Mouse (Mus musculus): ENCODE results near the gene Ski. TPM values are rescaled to one million over a fixed set of nuclear protein-coding genes. Genes with fewer than 3 reads are reported as not detected.

The Ski gene
- total and polyA plus RNA-seq, 2 experiments, result 4.2 to 19.5 TPM

GRCm38 (mm10) chr4:155151845-155152244 lies 70.5 kb downstream of the Ski start:
- no peak overlapping the region for H3K4me3 ChIP-seq (ENCODE audit: insufficient read depth, low read depth, low read length)
- no peaks in the 10 kb centered on the region for H3K79me2 ChIP-seq (ENCODE audit: control insufficient read depth, insufficient read depth, low read length)
- no peak overlapping the region for H3K9ac ChIP-seq (ENCODE audit: low read depth, low read length)
- no peaks in the 10 kb centered on the region for H3K27me3 ChIP-seq (ENCODE audit: control insufficient read depth, insufficient read depth, low read length)
- H3K36me3 ChIP-seq (ENCODE audit: control insufficient read depth, insufficient read depth, low read length), result peaks cover 5% of the 10 kb centered on the region
- no peak for DNase-seq (ENCODE audit: extremely low read depth, low read depth, low spot score)
- H3K4me1 ChIP-seq (ENCODE audit: control insufficient read depth, insufficient read depth, low read length), result peaks cover 10% of the 10 kb centered on the region
- TF ChIP-seq POLR2A (IDR thresholded peaks at IDR 0.05; ENCODE audit: extremely low read depth, insufficient read depth, low read length), result no peak
- no peak for TF ChIP-seq CTCF (IDR thresholded peaks at IDR 0.05; ENCODE audit: low read depth, low read length)
- H3K27ac ChIP-seq (replicated peaks; ENCODE audit: insufficient read depth, low read depth, low read length), result no peak overlapping the region
- WGBS, result 80% methylated on average over 4 of the region's 4 CpGs

GRCm38 (mm10) chr4:155151221-155151788 lies 71.1 kb downstream of the Ski start:
- Histone ChIP-seq H3K4me1 (ENCODE audit: control insufficient read depth, insufficient read depth, low read length) (peaks cover 10% of the 10 kb centered on the region), H3K4me3 (ENCODE audit: insufficient read depth, low read depth, low read length) (peak overlapping the region; percentile 62), H3K27me3 (ENCODE audit: control insufficient read depth, insufficient read depth, low read length) (no peaks in the 10 kb centered on the region), H3K27ac (replicated peaks; ENCODE audit: insufficient read depth, low read depth, low read length) (peak overlapping the region; percentile 47; the same call in 1 of the 2 replicates), H3K36me3 (ENCODE audit: control insufficient read depth, insufficient read depth, low read length) (peaks cover 3% of the 10 kb centered on the region; the same call in 1 of the 2 replicates), H3K9ac (ENCODE audit: low read depth, low read length) (peak overlapping the region; percentile 74), H3K79me2 (ENCODE audit: control insufficient read depth, insufficient read depth, low read length) (no peaks in the 10 kb centered on the region)
- 59% methylated on average over 12 of the region's 12 CpGs for WGBS
- no peak for TF ChIP-seq CTCF (IDR thresholded peaks at IDR 0.05; ENCODE audit: low read depth, low read length)
- no peak for TF ChIP-seq POLR2A (IDR thresholded peaks at IDR 0.05; ENCODE audit: extremely low read depth, insufficient read depth, low read length)
- DNase-seq (ENCODE audit: extremely low read depth, low read depth, low spot score), result no peak

DNA sequence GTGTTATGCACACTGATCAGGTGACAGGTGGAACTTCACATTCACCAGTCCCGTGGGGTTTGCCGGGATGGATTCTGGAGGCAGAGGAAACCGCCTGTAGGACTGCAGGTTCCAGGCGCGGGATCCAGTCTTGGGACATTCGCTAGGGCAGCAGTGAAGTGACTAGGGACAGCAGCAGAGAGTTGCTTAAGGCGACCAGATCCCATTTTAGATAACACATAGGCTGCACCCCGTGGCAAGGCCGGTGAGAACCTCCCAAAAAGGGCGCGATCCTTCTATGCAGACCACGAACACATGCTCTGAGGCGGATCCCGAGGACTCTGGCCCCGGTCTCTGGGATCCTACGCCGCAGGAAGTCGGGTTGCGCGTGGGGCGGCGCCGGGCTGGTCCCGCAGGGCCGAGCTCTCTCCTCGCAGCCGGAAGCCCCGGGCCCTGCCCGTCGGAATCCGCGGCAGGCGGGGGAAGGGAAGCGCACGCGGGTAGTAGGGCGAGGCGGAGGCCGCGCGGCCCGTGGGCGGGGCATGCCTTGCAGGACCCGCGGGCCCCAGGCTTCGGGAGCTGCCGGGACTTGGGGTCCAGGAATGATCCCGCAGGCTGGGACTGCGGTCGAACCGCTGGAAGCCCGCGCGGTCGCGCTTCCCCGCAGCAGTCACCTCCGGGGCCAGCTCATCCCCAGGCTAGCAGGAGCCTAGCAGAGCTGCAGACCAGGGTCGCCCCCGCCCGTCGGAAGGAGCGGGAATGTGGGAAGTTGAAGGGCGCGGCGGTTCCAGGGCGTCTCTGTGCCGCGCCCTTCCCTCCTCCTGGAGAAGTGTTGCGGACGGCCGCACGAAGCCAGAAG lies 71.9 kb downstream of the Ski start:
- WGBS, result 5% methylated on average over 70 of the region's 73 CpGs
- peak overlapping the region; percentile 47; the same call in 1 of the 2 replicates for H3K27ac ChIP-seq (replicated peaks; ENCODE audit: insufficient read depth, low read depth, low read length)
- DNase-seq (ENCODE audit: extremely low read depth, low read depth, low spot score), result peak; percentile 40

GRCm38 (mm10) chr4:155149941-155150275 lies 72.5 kb downstream of the Ski start:
- peaks cover 10% of the 10 kb centered on the region for H3K4me1 ChIP-seq (ENCODE audit: control insufficient read depth, insufficient read depth, low read length)
- no peaks in the 10 kb centered on the region for H3K27me3 ChIP-seq (ENCODE audit: control insufficient read depth, insufficient read depth, low read length)
- WGBS, result 84% methylated on average over 6 of the region's 6 CpGs
- no peaks in the 10 kb centered on the region for H3K79me2 ChIP-seq (ENCODE audit: control insufficient read depth, insufficient read depth, low read length)
- no peak overlapping the region for H3K9ac ChIP-seq (ENCODE audit: low read depth, low read length)
- TF ChIP-seq CTCF (IDR thresholded peaks at IDR 0.05; ENCODE audit: low read depth, low read length), result no peak
- TF ChIP-seq POLR2A (IDR thresholded peaks at IDR 0.05; ENCODE audit: extremely low read depth, insufficient read depth, low read length), result no peak
- no peaks in the 10 kb centered on the region for H3K36me3 ChIP-seq (ENCODE audit: control insufficient read depth, insufficient read depth, low read length)
- no peak for DNase-seq (ENCODE audit: extremely low read depth, low read depth, low spot score)
- H3K27ac ChIP-seq (replicated peaks; ENCODE audit: insufficient read depth, low read depth, low read length), result no peak overlapping the region
- H3K4me3 ChIP-seq (ENCODE audit: insufficient read depth, low read depth, low read length), result no peak overlapping the region

More for the DNA sequence above, 71.9 kb downstream of the Ski start:
- TF ChIP-seq CTCF (IDR thresholded peaks at IDR 0.05; ENCODE audit: low read depth, low read length) (no peak), POLR2A (IDR thresholded peaks at IDR 0.05; ENCODE audit: extremely low read depth, insufficient read depth, low read length) (no peak)
- H3K36me3 ChIP-seq (ENCODE audit: control insufficient read depth, insufficient read depth, low read length), result peaks cover 1% of the 10 kb centered on the region; the same call in 1 of the 2 replicates
- no peaks in the 10 kb centered on the region for H3K27me3 ChIP-seq (ENCODE audit: control insufficient read depth, insufficient read depth, low read length)
- H3K4me3 ChIP-seq (ENCODE audit: insufficient read depth, low read depth, low read length), result peak overlapping the region; percentile 62
- H3K4me1 ChIP-seq (ENCODE audit: control insufficient read depth, insufficient read depth, low read length), result peaks cover 10% of the 10 kb centered on the region
- no peaks in the 10 kb centered on the region for H3K79me2 ChIP-seq (ENCODE audit: control insufficient read depth, insufficient read depth, low read length)
- H3K9ac ChIP-seq (ENCODE audit: low read depth, low read length), result peak overlapping the region; percentile 74

GRCm38 (mm10) chr4:155148910-155149698 lies 73.3 kb downstream of the Ski start:
- H3K36me3 ChIP-seq (ENCODE audit: control insufficient read depth, insufficient read depth, low read length), result no peaks in the 10 kb centered on the region
- peaks cover 10% of the 10 kb centered on the region for H3K4me1 ChIP-seq (ENCODE audit: control insufficient read depth, insufficient read depth, low read length)
- TF ChIP-seq CTCF (IDR thresholded peaks at IDR 0.05; ENCODE audit: low read depth, low read length) (no peak), POLR2A (IDR thresholded peaks at IDR 0.05; ENCODE audit: extremely low read depth, insufficient read depth, low read length) (no peak)
- 0 out of 2 replicates have a peak overlapping the region, but pooled peaks have one; percentile 1 for H3K9ac ChIP-seq (ENCODE audit: low read depth, low read length)
- DNase-seq (ENCODE audit: extremely low read depth, low read depth, low spot score), result peak; percentile 83
- 0 out of 2 replicates have a peak overlapping the region, but pooled peaks have one; percentile 6 for H3K27ac ChIP-seq (replicated peaks; ENCODE audit: insufficient read depth, low read depth, low read length)
- H3K4me3 ChIP-seq (ENCODE audit: insufficient read depth, low read depth, low read length), result no peak overlapping the region
- no peaks in the 10 kb centered on the region for H3K79me2 ChIP-seq (ENCODE audit: control insufficient read depth, insufficient read depth, low read length)
- 29% methylated on average over 8 of the region's 8 CpGs for WGBS
- no peaks in the 10 kb centered on the region for H3K27me3 ChIP-seq (ENCODE audit: control insufficient read depth, insufficient read depth, low read length)
